Mouse (Mus musculus) midbrain, postnatal 0 days (tissue): ENCODE measurements around the gene Fam78a. TPM values are rescaled to one million over a fixed set of nuclear protein-coding genes. Genes with fewer than 3 reads are reported as not detected.

Experiments
- ATAC-seq: fragments of 200-750 bp; cut with Nextera tagmentation; 2 replicates; pipeline ENCODE4 v1.8.0; 2017; ENCODE audit warnings: moderate number of reproducible peaks, mild to moderate bottlenecking, moderate TSS enrichment, moderate library complexity; ENCODE audit not compliant: low FRiP score
- DNase-seq: peaks from one replicate; pipeline ENCODE4 v3.0.0-alpha.2; 2015; ENCODE audit warnings: low spot score
- H3K27ac ChIP-seq: fragments of 300-500 bp; sonication (generic); 2 replicates; pipeline ENCODE4 v1.5.1; 2014; ENCODE audit warnings: low read depth, mild to moderate bottlenecking, low read length, mixed read lengths
- H3K27me3 ChIP-seq: fragments of 300-500 bp; sonication (generic); 2 replicates; pipeline ENCODE4 v1.6.1; 2014; ENCODE audit warnings: low read length, control low read depth, mixed read lengths; ENCODE audit not compliant: insufficient read depth
- H3K36me3 ChIP-seq: fragments of 300-500 bp; sonication (generic); 2 replicates; pipeline ENCODE4 v1.6.1; 2014; ENCODE audit warnings: low read length, control low read depth, mixed read lengths; ENCODE audit not compliant: insufficient read depth
- H3K4me1 ChIP-seq: fragments of 300-500 bp; sonication (generic); 2 replicates; pipeline ENCODE4 v1.6.1; 2014; ENCODE audit warnings: mild to moderate bottlenecking, control low read depth, antibody characterized with exemption, low read length, mixed read lengths; ENCODE audit not compliant: insufficient read depth
- H3K4me2 ChIP-seq: fragments of 300-500 bp; sonication (generic); 2 replicates; pipeline ENCODE4 v1.6.1; 2014; ENCODE audit warnings: low read depth, mild to moderate bottlenecking, low read length, mixed read lengths; ENCODE audit not compliant: poor library complexity, severe bottlenecking
- H3K4me3 ChIP-seq: fragments of 300-500 bp; sonication (generic); 2 replicates; pipeline ENCODE4 v1.5.1; 2014; ENCODE audit warnings: low read depth, mild to moderate bottlenecking, low read length, moderate library complexity
- H3K9ac ChIP-seq: fragments of 300-500 bp; sonication (generic); replicated peaks from 2 replicates; pipeline ENCODE4 v1.6.1; 2014; ENCODE audit warnings: mild to moderate bottlenecking, low read length, moderate library complexity, mixed read lengths; ENCODE audit not compliant: poor library complexity, severe bottlenecking
- H3K9me3 ChIP-seq: fragments of 300-500 bp; sonication (generic); 2 replicates; pipeline ENCODE4 v1.6.1; 2016; ENCODE audit warnings: low read length, control low read depth
- CTCF ChIP-seq: IDR thresholded peaks from 2 replicates; pipeline ENCODE4 v1.5.1; 2016; ENCODE audit warnings: antibody characterized with exemption, mild to moderate bottlenecking
- WGBS: fragments of 180-500 bp; shearing (Covaris S2); extraction: QIAGEN DNeasy Blood & Tissue Kit; methylation state at CpG from one replicate; pipeline ENCODE4 v1.1.7; 2014; 5-methylcytosine and 5-hydroxymethylcytosine counted together
- polyA plus RNA-seq: library from polyadenylated mRNA; unstranded; fragments of >200 nt; fragmentation: Nextera tagmentation; extraction: Ambion mirVana; gene quantifications from 2 replicates; pipeline ENCODE4 v1.2.1, GENCODE M21; 2015
- total RNA-seq: library from RNA; depleted of rRNA; stranded (reverse); fragments of >200 nt; gene quantifications from 2 replicates; pipeline ENCODE4 v1.2.3, GENCODE M21; 2014

The Fam78a gene
- total and polyA plus RNA-seq, 2 experiments from 2014 or later: 0.35 to 0.77 TPM

DNA sequence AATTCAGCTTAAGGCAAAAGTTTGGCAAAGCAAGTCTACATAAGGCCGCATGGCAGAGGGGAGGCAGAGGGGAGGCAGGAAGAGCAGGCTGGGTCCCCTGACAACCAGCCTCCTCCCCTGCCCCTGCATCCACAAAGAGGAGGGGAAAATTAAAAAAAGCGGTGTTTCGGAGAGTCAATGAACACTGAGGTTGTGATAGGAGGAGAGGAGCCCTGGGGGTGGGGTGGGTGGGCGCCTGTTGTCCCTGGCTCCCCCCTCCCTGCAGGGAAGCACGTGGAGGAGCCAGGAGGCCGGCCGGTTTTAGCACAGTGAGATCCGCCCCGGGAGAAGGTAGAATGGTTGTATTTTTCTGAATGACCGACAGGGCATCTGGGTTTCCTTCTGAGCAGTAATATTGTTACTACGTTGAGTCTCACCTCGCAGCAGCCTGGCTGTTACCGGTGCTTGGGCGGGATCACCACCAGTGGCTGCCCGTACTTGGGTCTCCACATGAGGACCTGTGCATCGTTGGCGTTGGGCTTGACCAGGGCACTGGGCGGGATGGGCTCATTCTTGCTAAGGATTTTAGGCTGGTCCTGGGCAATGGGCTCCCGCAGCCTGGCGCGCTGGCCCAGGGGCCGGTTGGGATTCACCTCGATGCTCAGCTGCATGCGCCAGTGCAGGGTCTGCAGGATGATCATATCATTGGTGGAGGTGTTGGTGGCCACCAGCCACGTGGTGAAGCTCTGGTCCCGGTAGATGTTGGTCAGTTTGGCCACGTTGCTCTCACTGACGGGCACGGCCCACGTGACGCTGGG lies 15.6 kb downstream of the Fam78a start:
- Histone ChIP-seq H3K4me2 (no peak overlapping the region), H3K4me3 (no peak overlapping the region), H3K9me3 (no peaks in the 10 kb centered on the region), H3K27me3 (no peaks in the 10 kb centered on the region), H3K36me3 (no peaks in the 10 kb centered on the region), H3K27ac (no peak overlapping the region), H3K9ac (no peak overlapping the region), H3K4me1 (no peaks in the 10 kb centered on the region)
- no peak for DNase-seq
- no peak for TF ChIP-seq CTCF
- no peak for ATAC-seq
- 57% methylated on average over 31 of the region's 31 CpGs for WGBS

DNA sequence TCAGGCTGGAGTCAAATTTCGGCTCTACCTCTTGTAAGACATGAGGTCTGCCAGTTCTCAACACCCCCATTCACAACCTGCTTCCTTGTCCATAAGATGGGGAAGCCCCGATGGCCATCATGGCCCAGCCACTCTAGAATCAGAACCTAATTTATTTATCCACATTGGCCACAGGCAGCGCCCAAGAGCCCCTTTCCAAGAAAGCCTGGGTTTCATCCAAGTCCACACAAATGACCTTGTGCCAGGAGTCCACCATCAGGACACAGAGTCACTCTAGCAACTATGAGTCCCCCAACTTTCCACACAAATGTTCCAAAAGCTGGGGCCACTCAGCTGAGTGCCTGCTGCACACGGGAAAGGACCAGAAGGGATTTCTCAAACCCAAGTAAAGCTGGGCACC lies 18.7 kb downstream of the Fam78a start:
- DNase-seq (peak; percentile 48), ATAC-seq (no peak)
- no peak overlapping the region for H3K4me2 ChIP-seq
- no peaks in the 10 kb centered on the region for H3K27me3 ChIP-seq
- no peaks in the 10 kb centered on the region for H3K4me1 ChIP-seq
- no peaks in the 10 kb centered on the region for H3K36me3 ChIP-seq
- no peak overlapping the region for H3K4me3 ChIP-seq
- peak; percentile 34 for TF ChIP-seq CTCF
- WGBS: 77% methylated on average over 4 of the region's 4 CpGs
- no peak overlapping the region for H3K27ac ChIP-seq
- no peak overlapping the region for H3K9ac ChIP-seq
- H3K9me3 ChIP-seq: no peaks in the 10 kb centered on the region

DNA sequence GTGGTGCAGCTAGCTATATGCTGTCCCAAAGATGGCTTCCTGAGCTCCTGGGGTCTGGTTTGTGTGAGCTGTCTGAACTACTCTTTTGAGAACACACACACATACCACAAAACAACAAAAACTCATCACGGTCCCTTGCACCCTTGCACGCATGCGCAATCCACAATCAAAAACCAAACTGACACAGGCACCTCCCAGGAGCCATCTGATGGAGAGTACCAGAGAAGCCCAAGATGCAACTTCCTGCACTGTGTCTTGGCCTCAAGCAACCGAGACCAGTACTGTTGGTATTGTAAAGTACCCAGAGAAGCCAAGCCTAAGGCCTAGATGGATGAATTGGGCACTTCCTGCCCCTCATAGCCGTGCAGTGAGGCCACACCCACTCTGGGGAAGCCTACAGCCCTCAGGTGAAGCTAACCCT lies 19.3 kb downstream of the Fam78a start:
- Histone ChIP-seq H3K9me3 (no peaks in the 10 kb centered on the region), H3K4me3 (no peak overlapping the region), H3K4me2 (no peak overlapping the region), H3K27ac (no peak overlapping the region), H3K4me1 (no peaks in the 10 kb centered on the region), H3K9ac (no peak overlapping the region), H3K36me3 (no peaks in the 10 kb centered on the region), H3K27me3 (no peaks in the 10 kb centered on the region)
- ATAC-seq (no peak), DNase-seq (no peak)
- no peak for TF ChIP-seq CTCF
- 82% methylated on average over 5 of the region's 5 CpGs for WGBS

- TF ChIP-seq CTCF: no peak
- Histone ChIP-seq H3K4me2 (no peak overlapping the region), H3K27me3 (no peaks in the 10 kb centered on the region), H3K36me3 (no peaks in the 10 kb centered on the region), H3K9ac (no peak overlapping the region), H3K4me3 (no peak overlapping the region), H3K27ac (no peak overlapping the region), H3K9me3 (no peaks in the 10 kb centered on the region), H3K4me1 (no peaks in the 10 kb centered on the region)
- 44% methylated on average over 13 of the region's 13 CpGs for WGBS
- peak; percentile 56 for DNase-seq
- ATAC-seq: no peak
Observed at GRCm38 (mm10) chr2:32064913-32065312, 19.7 kb downstream of the Fam78a start.

DNA sequence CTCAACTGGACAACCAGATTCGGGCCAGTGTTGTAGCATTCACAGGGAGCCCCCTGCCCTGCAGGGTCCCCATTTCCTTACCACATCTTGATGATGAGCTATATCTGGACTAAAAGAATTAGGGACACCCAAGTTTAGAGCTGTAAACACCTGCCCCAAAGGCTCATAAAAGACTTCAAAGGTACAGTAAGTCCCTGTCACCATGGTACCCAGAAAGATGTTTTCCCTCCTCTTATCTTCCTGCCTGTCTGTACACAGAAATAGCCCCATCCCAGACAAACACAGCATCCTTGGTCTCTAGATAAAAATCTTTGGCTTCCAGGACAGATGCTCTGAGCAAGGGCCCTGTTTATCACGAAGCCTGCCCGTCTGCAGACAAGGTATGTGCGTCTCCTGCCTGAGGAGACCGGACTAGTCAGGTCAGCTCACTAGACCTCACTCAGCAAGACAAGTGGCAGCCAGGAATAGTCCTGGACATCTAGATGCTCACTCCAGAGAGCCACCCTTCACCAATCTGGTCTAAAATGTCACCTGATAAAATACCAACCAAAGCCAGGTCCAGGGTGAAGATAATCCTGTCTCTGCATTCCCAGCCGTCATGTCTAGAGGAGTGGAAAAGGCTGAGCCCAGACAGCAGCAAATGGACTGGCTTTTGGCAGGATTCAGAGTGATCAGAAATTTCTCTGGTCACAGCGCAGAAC lies 21.1 kb downstream of the Fam78a start:
- H3K4me2 ChIP-seq: no peak overlapping the region
- H3K27ac ChIP-seq: no peak overlapping the region
- no peak for TF ChIP-seq CTCF
- DNase-seq (no peak), ATAC-seq (no peak)
- H3K4me3 ChIP-seq: no peak overlapping the region
- H3K4me1 ChIP-seq: no peaks in the 10 kb centered on the region
- H3K9me3 ChIP-seq: no peaks in the 10 kb centered on the region
- no peak overlapping the region for H3K9ac ChIP-seq
- H3K27me3 ChIP-seq: no peaks in the 10 kb centered on the region
- no peaks in the 10 kb centered on the region for H3K36me3 ChIP-seq
- WGBS: 85% methylated on average over 7 of the region's 7 CpGs
